Mouse (Mus musculus): ENCODE data around the gene Pnpla8. TPM values are rescaled to one million over a fixed set of nuclear protein-coding genes. Genes with fewer than 3 reads are reported as not detected.

Gene Pnpla8
- polyA plus RNA-seq, 1 experiment from 2014 or later, result 75.1 TPM

- peak; percentile 23; the same call in 1 of the 2 replicates for ATAC-seq (replicated peaks; ENCODE audit: extremely low read depth, insufficient read depth, low FRiP score)
- Histone ChIP-seq H3K36me3 (ENCODE audit: control insufficient read depth, insufficient read depth) (no peaks in the 10 kb centered on the region), H3K4me2 (ENCODE audit: low read depth, low read length) (peak overlapping the region; percentile 94), H3K4me3 (ENCODE audit: low read length) (peak overlapping the region; percentile 74), H3K9ac (ENCODE audit: low read length) (peak overlapping the region; percentile 81), H3K27me3 (ENCODE audit: control insufficient read depth, insufficient read depth, low read length) (no peaks in the 10 kb centered on the region), H3K27ac (ENCODE audit: low read length) (no peak overlapping the region), H3K9me3 (replicated peaks; ENCODE audit: control insufficient read depth, low read length) (no peaks in the 10 kb centered on the region), H3K4me1 (ENCODE audit: control insufficient read depth, insufficient read depth, low read length) (no peaks in the 10 kb centered on the region)
- 2% methylated on average over 80 of the region's 89 CpGs for WGBS
Observed at GRCm38 (mm10) chr12:44221651-44222356, 634 bp downstream of the Pnpla8 start.

GRCm38 (mm10) chr12:44223044-44223443, 1.9 kb downstream of the Pnpla8 start:
- Histone ChIP-seq H3K4me1 (ENCODE audit: control insufficient read depth, insufficient read depth, low read length) (no peaks in the 10 kb centered on the region), H3K27ac (ENCODE audit: low read length) (no peak overlapping the region), H3K4me2 (ENCODE audit: low read depth, low read length) (no peak overlapping the region), H3K9ac (ENCODE audit: low read length) (no peak overlapping the region), H3K4me3 (ENCODE audit: low read length) (no peak overlapping the region), H3K27me3 (ENCODE audit: control insufficient read depth, insufficient read depth, low read length) (no peaks in the 10 kb centered on the region), H3K9me3 (replicated peaks; ENCODE audit: control insufficient read depth, low read length) (no peaks in the 10 kb centered on the region), H3K36me3 (ENCODE audit: control insufficient read depth, insufficient read depth) (no peaks in the 10 kb centered on the region)
- ATAC-seq (replicated peaks; ENCODE audit: extremely low read depth, insufficient read depth, low FRiP score), result no peak
- 58% methylated on average over 3 of the region's 3 CpGs for WGBS

- no peaks in the 10 kb centered on the region for H3K9me3 ChIP-seq (replicated peaks; ENCODE audit: control insufficient read depth, low read length)
- no peak for ATAC-seq (replicated peaks; ENCODE audit: extremely low read depth, insufficient read depth, low FRiP score)
- no peaks in the 10 kb centered on the region for H3K36me3 ChIP-seq (ENCODE audit: control insufficient read depth, insufficient read depth)
- H3K27ac ChIP-seq (ENCODE audit: low read length), result no peak overlapping the region
- H3K9ac ChIP-seq (ENCODE audit: low read length), result no peak overlapping the region
- H3K4me3 ChIP-seq (ENCODE audit: low read length), result no peak overlapping the region
- no peaks in the 10 kb centered on the region for H3K4me1 ChIP-seq (ENCODE audit: control insufficient read depth, insufficient read depth, low read length)
- WGBS, result 64% methylated on average over 3 of the region's 3 CpGs
- H3K4me2 ChIP-seq (ENCODE audit: low read depth, low read length), result no peak overlapping the region
- no peaks in the 10 kb centered on the region for H3K27me3 ChIP-seq (ENCODE audit: control insufficient read depth, insufficient read depth, low read length)
Observed at GRCm38 (mm10) chr12:44224650-44225049, 3.5 kb downstream of the Pnpla8 start.

GRCm38 (mm10) chr12:44241090-44241489, 19.9 kb downstream of the Pnpla8 start:
- H3K27me3 ChIP-seq (ENCODE audit: control insufficient read depth, insufficient read depth, low read length), result no peaks in the 10 kb centered on the region
- 76% methylated on average over 7 of the region's 7 CpGs for WGBS
- H3K9ac ChIP-seq (ENCODE audit: low read length), result no peak overlapping the region
- no peak for ATAC-seq (replicated peaks; ENCODE audit: extremely low read depth, insufficient read depth, low FRiP score)
- H3K4me2 ChIP-seq (ENCODE audit: low read depth, low read length), result no peak overlapping the region
- H3K36me3 ChIP-seq (ENCODE audit: control insufficient read depth, insufficient read depth), result no peaks in the 10 kb centered on the region
- H3K4me1 ChIP-seq (ENCODE audit: control insufficient read depth, insufficient read depth, low read length), result no peaks in the 10 kb centered on the region
- H3K27ac ChIP-seq (ENCODE audit: low read length), result no peak overlapping the region
- no peaks in the 10 kb centered on the region for H3K9me3 ChIP-seq (replicated peaks; ENCODE audit: control insufficient read depth, low read length)
- no peak overlapping the region for H3K4me3 ChIP-seq (ENCODE audit: low read length)

- Histone ChIP-seq H3K4me1 (ENCODE audit: control insufficient read depth, insufficient read depth, low read length) (no peaks in the 10 kb centered on the region), H3K9ac (ENCODE audit: low read length) (no peak overlapping the region), H3K27ac (ENCODE audit: low read length) (no peak overlapping the region), H3K27me3 (ENCODE audit: control insufficient read depth, insufficient read depth, low read length) (no peaks in the 10 kb centered on the region), H3K4me3 (ENCODE audit: low read length) (no peak overlapping the region), H3K4me2 (ENCODE audit: low read depth, low read length) (no peak overlapping the region), H3K36me3 (ENCODE audit: control insufficient read depth, insufficient read depth) (no peaks in the 10 kb centered on the region), H3K9me3 (replicated peaks; ENCODE audit: control insufficient read depth, low read length) (no peaks in the 10 kb centered on the region)
- no peak for ATAC-seq (replicated peaks; ENCODE audit: extremely low read depth, insufficient read depth, low FRiP score)
- WGBS, result 88% methylated on average over 4 of the region's 4 CpGs
Observed at GRCm38 (mm10) chr12:44242407-44242806, 21.2 kb downstream of the Pnpla8 start.

- no peaks in the 10 kb centered on the region for H3K36me3 ChIP-seq (ENCODE audit: control insufficient read depth, insufficient read depth)
- no peak overlapping the region for H3K9ac ChIP-seq (ENCODE audit: low read length)
- WGBS, result 77% methylated on average over 3 of the region's 3 CpGs
- no peaks in the 10 kb centered on the region for H3K9me3 ChIP-seq (replicated peaks; ENCODE audit: control insufficient read depth, low read length)
- H3K27me3 ChIP-seq (ENCODE audit: control insufficient read depth, insufficient read depth, low read length), result no peaks in the 10 kb centered on the region
- no peak overlapping the region for H3K4me2 ChIP-seq (ENCODE audit: low read depth, low read length)
- no peaks in the 10 kb centered on the region for H3K4me1 ChIP-seq (ENCODE audit: control insufficient read depth, insufficient read depth, low read length)
- H3K27ac ChIP-seq (ENCODE audit: low read length), result no peak overlapping the region
- no peak overlapping the region for H3K4me3 ChIP-seq (ENCODE audit: low read length)
- no peak for ATAC-seq (replicated peaks; ENCODE audit: extremely low read depth, insufficient read depth, low FRiP score)
Observed at GRCm38 (mm10) chr12:44245739-44246138, 24.6 kb downstream of the Pnpla8 start.

GRCm38 (mm10) chr12:44248309-44248977, 27.3 kb downstream of the Pnpla8 start:
- no peak overlapping the region for H3K27ac ChIP-seq (ENCODE audit: low read length)

GRCm38 (mm10) chr12:44262612-44263011, 41.4 kb downstream of the Pnpla8 start:
- Histone ChIP-seq H3K4me3 (ENCODE audit: low read length) (no peak overlapping the region), H3K4me2 (ENCODE audit: low read depth, low read length) (no peak overlapping the region), H3K27ac (ENCODE audit: low read length) (no peak overlapping the region), H3K9ac (ENCODE audit: low read length) (no peak overlapping the region), H3K36me3 (ENCODE audit: control insufficient read depth, insufficient read depth) (no peaks in the 10 kb centered on the region), H3K4me1 (ENCODE audit: control insufficient read depth, insufficient read depth, low read length) (no peaks in the 10 kb centered on the region), H3K27me3 (ENCODE audit: control insufficient read depth, insufficient read depth, low read length) (no peaks in the 10 kb centered on the region), H3K9me3 (replicated peaks; ENCODE audit: control insufficient read depth, low read length) (no peaks in the 10 kb centered on the region)
- no peak for ATAC-seq (replicated peaks; ENCODE audit: extremely low read depth, insufficient read depth, low FRiP score)

More at GRCm38 (mm10) chr12:44248309-44248977, 27.3 kb downstream of the Pnpla8 start:
- Histone ChIP-seq H3K27me3 (ENCODE audit: control insufficient read depth, insufficient read depth, low read length) (no peaks in the 10 kb centered on the region), H3K36me3 (ENCODE audit: control insufficient read depth, insufficient read depth) (no peaks in the 10 kb centered on the region), H3K4me2 (ENCODE audit: low read depth, low read length) (no peak overlapping the region), H3K9me3 (replicated peaks; ENCODE audit: control insufficient read depth, low read length) (no peaks in the 10 kb centered on the region), H3K4me3 (ENCODE audit: low read length) (no peak overlapping the region), H3K4me1 (ENCODE audit: control insufficient read depth, insufficient read depth, low read length) (no peaks in the 10 kb centered on the region), H3K9ac (ENCODE audit: low read length) (no peak overlapping the region)
- ATAC-seq (replicated peaks; ENCODE audit: extremely low read depth, insufficient read depth, low FRiP score), result peak; percentile 55
- WGBS, result 52% methylated on average over 9 of the region's 9 CpGs

- Histone ChIP-seq H3K27me3 (ENCODE audit: control insufficient read depth, insufficient read depth, low read length) (no peaks in the 10 kb centered on the region), H3K4me3 (ENCODE audit: low read length) (no peak overlapping the region), H3K27ac (ENCODE audit: low read length) (no peak overlapping the region), H3K9me3 (replicated peaks; ENCODE audit: control insufficient read depth, low read length) (no peaks in the 10 kb centered on the region), H3K9ac (ENCODE audit: low read length) (no peak overlapping the region), H3K4me1 (ENCODE audit: control insufficient read depth, insufficient read depth, low read length) (peaks cover 5% of the 10 kb centered on the region), H3K36me3 (ENCODE audit: control insufficient read depth, insufficient read depth) (no peaks in the 10 kb centered on the region), H3K4me2 (ENCODE audit: low read depth, low read length) (no peak overlapping the region)
- 77% methylated on average over 3 of the region's 3 CpGs for WGBS
- ATAC-seq (replicated peaks; ENCODE audit: extremely low read depth, insufficient read depth, low FRiP score), result no peak
Observed at GRCm38 (mm10) chr12:44265651-44266050, 44.5 kb downstream of the Pnpla8 start.
